Mouse (Mus musculus) lung, postnatal 25 days (tissue): ENCODE measurements around the gene Pax6.

Experiments used
- DNase-seq: peaks from one replicate; pipeline ENCODE4 v3.0.0; 2022; ENCODE audit warnings: low spot score

Pax6 gene

DNA sequence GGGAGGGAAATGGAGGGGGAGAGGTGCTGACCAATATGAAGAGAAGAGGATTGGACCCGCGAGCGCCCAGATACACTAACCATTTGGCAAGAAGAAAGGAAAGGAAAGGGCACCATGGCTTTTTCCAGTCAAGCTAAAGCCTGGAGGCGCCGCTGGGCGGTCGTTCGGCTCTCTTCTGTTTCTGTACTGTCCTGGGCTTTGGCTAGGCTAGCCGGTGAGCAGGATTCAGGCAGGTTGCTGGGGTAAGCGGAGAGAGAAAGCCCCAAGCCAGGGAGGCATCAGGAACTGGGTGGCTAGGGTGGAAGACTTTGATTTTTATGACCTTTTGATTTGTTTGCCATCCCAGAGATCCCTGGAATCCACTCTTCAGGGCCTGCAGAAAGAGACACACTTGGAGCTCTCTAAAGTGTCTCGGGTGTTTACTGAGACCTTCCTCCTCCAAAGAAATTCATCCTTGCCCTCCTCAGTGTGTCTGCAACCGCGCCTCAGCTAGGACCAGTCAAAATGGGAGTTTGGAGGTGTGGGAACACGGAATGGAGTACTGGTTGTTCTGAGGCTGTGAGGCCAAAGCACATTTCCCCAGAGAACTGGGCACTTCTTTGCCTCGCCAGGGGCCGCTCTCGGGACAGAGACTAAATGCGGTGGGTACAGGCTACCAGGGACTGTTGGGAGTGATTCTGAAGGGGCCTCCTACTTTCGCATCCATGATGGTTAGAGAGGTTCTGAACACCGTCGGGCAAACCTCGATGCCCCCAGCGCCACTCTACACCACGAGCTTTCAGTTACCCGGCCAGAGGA, 3.3 kb downstream of the Pax6 start:
- DNase-seq = no peak

DNA sequence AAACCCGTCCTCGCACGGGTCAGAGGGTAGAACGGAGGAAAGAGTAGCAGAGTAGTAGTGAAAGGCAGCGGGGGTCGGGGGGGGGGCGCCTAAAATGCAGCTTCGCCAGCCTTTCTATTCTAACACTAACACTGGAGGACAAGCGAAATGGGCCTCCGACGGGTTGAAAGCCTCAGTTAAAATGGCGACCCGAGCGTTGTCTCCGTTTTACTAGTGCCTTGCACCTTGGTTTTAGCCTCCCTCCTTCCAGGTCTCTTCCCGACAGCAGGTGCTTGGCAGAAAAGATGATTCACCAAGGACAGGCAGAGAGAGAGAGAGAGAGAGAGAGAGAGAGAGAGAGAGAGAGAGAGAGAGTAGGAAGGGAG, 3.9 kb downstream of the Pax6 start:
- no peak for DNase-seq

DNA sequence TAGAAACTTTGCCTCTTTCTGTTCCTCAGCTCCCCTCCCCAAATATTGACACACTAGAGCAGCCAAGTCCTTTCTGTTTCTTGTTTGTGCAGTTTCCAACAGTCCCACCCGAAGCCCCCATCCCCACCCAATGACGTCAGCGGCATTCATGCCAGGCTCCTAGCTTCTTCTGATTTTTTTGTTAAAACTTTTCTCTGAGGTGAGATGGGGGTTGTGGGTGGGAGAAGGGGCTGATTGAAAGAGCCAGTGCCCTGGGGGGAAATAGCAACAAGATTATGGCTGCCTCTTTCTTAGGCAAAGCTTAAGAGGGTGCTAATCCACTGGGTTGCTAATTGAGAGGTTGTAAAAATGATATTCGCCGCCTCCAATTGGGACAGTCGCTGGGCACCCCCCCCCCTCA, 4.4 kb downstream of the Pax6 start:
- no peak for DNase-seq

DNA sequence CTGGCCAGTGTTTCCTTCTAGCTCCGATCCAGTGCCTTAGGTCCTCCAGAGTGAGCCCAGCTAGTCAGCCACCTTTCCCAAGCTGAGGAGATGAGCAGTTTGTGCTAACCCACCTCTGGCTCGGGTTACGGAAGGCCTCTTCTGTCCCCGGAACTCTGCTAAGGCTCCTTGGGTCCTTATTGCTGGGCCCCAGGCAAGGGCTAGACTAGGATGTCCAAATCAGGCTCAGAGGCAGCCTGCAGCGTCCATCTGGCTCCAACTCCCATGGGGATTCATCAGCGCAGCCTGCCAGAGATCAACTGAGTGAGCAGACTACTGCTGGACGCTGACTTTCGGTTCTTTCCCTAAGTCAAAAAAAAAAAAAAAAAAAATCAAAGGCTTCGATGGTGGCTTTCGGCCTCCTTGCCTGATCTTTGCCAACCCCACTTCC, 4.9 kb downstream of the Pax6 start:
- no peak for DNase-seq

DNA sequence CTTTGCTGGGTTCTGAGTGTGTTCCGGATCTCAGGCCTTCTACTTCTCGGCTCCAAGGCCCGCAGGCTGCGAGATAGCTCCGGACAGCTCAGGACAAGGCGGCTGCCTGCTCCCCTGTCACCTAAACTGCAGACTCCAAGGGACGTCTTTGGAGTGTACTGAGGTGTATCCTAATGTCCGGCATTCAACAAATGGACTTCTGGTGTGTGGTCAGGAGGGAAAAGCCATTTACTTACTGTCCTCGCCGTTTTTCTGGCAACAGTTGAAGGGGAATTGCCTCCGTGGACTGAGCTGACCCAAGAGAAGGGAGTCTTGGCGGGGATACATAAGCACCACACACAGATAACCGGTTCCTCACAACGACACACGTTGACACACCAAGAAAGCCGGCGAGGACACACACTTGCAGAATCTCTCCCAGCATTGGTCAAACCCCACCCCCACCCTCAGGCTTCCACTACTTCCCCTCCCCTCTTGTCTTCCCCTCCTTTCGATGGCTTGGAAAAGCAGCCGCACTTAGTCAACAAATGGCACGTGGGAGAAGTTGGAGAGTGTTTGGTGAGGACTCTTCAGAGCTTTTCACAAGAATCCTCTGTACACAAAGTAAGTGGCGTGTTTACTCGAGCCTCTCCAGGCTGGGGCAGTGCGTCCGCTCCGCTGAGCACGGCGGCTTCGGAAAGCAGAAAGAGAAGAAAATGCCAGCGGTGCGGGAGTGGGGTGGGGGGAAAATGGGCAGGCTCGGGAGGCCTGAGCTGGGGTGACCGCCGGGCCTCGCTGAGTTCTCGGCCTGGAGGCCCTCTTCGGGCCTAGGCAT, 5.6 kb downstream of the Pax6 start:
- DNase-seq = peak; percentile 71

DNA sequence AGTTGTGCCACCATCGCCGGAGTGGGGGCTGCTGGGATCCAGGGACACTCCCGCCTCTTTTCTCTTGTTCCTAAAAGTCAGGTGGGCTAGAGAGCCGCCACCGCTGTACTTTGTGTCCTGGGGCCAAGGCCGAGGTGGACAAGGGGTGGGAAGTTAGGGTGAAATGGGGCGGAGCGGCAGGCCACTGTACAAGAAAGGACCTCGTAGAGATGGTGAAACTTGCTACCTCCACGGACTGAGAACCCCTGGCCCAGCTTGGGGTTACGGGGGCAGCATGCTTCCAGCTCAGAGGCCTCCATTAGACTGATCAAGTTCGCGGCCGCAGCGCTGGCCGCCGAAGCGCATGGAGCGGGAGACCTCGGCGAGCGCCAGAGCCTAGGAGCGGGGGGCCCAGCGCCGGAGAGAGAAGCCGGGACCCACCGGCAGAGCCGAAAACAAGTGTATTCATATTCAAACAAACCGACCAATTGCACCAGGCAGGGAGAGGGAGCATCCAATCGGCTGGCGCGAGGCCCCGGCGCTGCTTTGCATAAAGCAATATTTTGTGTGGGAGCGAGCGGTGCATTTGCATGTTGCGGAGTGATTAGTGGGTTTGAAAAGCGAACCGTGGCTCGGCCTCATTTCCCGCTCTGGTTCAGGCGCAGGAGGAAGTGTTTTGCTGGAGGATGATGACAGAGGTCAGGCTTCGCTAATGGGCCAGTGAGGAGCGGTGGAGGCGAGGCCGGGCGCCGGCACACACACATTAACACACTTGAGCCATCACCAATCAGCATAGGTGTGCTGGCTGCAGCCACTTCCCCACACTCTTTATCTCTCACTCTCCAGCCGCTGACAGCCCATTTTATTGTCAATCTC, 6.4 kb downstream of the Pax6 start:
- DNase-seq = peak; percentile 16

DNA sequence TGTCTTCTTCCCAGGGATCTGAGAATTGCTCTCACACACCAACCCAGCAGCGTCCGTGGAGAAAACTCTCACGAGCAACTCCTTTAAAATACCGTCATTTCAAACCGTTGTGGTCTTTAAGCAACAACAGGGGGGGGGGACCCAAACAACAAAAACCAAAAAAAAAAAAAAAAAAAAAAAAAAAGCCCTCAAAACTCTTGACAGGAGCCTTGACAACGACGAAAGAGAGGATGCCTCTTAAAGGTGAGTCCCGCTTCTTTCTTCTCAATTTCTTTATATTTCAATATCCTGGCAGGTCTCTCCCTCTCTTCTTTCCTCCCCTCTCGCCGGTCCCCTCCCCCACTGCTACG, 7.0 kb downstream of the Pax6 start:
- no peak for DNase-seq

DNA sequence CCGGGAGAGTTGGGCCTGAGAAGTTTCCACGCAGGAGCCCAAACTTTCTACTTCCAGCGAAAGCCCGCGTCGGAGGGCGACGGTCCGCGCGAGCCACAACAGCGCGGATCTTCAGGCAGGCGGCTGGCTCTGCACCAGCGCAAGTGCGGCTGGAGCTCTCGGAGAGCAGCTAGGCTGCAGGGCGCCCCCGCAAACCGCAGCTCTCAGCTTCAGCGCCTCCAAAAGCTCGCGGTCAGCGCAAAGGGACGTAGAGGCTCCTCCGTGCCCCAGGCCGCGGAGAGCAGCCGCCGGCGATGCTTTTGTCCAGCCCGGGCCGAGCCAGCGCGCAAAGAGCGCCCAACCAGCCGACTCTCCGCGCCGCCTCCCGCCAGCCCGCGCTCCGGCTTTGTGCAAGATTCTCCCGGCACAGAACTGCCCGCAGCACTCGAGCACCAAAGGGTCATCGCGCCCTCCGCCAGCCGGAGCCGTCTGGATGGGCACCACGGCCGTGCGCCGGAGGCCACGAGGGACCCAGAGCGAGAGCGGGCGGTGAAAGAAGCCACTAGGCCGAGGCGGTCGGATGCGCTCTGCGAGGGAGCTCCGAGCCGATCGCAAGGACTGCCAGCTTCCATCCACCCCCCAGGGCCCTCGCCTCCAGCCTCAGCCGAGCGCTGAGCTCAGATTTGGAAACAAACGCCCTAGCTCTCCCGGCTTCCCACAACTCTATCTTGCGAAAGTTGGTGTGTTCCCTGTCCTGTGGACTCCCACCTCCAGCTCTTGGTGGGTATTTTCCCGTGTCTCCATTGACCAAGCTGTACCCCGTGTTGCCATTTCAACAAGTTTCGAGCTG, 7.6 kb downstream of the Pax6 start:
- no peak for DNase-seq

DNA sequence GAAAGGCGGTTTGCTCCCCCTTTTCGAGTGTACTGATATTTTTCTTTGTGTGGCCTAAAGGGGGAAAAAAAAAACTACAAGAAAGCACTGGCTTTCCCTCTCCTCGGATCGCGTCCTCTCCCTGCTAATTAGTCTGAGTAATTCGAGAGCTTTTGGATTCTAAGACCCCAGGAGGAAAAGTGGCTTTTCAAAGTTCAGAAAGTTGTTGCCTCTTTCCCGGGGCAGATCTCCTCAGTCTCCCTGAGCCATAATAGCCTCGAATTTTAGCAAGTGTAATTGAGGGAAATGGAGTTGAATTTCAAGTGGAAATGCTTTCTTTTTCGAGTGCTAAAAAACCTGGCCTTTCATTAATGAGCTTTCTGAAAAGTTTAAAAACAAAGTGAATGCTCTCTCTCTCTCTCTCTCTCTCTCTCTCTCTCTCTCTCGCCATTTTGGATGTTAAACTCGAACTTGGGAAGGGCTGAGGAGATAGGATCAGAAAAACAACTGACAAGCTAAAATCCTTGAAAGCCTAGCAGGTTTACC, 8.3 kb downstream of the Pax6 start:
- no peak for DNase-seq

DNA sequence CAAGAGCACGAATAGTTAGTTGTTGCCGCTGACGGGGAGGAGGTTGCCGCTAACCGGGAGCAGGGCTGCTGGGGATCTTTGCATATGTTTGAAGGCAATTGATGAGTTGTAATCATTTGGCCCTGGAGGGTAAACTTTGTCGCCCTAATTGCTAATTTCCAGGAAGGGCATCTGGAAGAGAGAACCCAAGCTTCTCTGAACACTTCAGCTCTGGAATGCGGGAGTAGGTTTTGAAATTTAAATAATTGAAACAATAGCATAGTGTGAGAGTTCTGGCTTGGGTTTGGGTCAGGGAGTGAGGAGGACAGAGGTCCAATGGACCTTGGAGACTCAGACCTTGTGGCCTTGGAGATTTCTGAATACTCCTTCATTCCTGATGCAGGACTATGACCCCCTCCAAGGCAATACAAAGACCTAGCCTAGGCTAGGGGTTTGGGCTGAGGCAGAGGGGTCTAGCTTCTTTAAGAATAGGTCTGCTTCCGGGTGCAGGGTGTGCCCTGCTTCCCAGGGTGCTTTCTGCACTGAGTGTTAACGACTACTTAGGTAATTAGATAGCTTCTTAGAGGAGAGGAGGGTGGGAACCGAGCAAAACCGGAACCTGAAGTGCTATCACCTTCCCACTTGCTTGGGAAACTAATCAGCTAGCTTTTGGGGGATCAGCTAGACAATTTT, 8.9 kb downstream of the Pax6 start:
- no peak for DNase-seq

DNA sequence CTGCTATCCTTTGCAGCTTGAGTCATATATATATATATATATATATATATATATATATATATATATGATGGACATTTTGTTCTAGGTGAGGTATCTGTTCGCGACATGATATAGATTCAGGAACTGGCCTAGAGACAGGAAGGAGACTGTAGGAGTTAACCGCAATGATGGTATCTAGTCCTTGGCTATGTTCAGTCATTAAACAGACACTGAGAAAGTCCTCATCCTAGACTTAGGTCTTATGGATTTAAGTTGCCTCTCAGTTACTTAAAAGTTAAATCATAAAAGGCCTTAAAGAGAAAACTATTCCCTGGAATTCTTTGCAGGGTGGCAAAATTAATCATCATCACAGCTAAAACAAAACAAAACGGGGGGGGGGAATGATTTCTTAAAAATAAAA, 9.6 kb downstream of the Pax6 start:
- no peak for DNase-seq

DNA sequence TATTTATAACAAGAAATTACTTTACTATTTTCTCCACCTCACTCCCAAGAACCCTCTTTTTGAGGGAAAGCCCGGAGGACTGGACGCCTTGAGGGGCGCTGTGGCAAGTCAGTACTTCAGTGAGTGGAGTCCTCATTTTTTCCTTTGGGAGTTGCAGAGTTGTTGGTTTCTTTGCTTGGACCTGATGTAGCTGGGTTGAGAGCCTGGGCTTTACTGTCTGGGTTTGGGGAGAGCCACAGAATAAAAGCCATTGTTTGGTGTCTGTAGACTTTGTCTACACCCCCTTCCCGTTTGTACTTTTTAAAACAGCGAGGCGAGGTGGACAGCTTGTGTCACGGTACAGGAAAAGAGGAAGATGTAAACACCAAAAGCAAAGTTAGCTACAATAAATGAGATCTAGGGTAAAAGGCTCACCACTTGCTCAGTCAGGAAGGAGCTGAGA, 10.2 kb downstream of the Pax6 start:
- DNase-seq = no peak

DNA sequence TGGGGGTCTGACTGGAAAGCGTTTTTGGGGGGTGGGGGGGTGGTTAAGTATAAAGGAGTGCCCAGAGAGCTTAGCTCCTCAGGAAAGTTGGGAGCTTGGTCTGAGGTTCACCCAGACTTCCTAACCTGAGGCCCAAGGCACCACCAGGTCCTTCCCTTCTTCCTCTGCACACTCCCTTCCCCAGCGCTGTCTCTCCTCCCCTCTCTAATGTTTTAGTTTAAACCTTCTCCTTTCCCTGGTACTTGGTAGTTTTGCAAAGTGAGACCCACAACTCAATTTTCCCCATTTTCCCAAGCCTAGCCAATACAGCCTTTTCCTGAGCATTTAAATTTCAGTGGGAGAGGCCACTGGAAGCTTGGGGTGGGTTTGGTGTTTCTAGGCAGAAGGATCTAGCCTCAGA, 10.6 kb downstream of the Pax6 start:
- no peak for DNase-seq

DNA sequence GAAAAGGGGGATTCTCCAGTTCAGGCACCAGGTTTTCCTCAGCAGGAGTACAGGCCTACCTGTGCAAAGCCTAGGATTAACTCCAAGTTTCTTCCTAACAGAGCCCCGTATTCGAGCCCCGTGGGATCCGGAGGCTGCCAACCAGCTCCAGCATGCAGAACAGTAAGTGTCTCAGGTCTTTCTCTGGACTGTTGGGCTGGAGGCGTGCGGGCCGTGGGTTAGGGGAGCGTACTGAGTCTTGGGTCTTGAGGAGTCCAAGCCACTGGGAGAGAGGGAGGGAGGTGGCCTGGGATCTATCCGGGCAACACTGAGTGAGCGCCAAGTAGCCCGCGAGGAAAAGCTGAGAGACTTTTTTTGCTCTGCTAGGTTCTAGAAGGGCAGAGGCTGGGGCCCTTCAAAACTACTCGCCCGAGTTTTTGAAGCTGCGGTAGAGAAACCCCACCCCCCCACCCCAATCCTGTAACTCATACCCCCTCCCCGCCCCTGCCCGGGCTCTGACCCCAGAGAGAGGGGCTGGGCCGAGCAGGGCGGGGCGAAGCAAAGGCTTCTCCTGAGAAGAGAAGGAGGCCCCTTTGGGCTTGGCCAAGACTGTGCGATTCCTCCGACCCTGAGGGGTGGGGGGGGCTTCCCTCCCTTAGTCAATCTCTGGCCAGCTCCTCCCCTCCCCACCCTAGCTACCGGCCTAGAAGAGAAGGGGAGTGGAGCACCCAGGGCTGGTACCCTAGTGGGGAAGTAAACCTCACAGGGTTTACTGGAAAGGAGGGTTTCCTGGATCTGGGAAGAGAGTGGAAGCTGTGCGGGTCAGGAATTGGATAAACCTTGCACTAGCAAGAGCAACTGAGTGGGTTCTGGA, 11.7 kb downstream of the Pax6 start:
- no peak for DNase-seq

DNA sequence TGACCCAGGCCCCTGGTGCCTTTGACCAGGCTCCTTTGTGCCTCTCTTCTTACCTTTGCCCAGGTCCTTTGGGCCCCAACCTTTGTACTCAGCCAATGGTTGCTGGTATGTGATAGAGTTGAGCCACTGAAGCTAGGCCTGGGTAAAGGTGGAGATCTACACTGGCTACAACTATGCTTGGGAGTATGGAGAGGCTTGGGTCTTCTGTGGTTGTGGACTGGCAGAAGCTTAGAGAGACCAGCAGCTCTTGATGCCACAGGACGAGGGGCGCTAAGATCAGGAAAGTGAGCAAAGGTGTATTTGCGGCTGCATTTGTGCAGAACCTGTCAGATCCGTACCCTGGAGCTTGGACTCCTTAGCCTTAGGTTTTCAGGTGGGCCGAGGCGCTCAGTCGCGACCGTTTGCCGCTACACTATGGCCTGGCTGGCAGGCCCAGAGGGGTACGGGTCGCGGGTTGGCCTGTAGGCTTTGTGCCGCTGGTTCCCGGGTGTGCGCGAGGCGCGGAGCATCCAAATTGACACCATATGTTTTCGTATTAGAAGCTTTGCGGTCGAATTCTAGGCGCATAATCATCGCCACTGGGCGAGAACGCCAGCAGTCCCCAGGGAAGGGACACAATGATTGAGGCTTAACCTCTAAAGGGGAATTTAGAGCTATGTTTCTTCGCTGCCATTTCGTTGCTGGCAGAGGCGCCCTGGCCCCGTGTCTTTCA, 12.5 kb downstream of the Pax6 start:
- no peak for DNase-seq

DNA sequence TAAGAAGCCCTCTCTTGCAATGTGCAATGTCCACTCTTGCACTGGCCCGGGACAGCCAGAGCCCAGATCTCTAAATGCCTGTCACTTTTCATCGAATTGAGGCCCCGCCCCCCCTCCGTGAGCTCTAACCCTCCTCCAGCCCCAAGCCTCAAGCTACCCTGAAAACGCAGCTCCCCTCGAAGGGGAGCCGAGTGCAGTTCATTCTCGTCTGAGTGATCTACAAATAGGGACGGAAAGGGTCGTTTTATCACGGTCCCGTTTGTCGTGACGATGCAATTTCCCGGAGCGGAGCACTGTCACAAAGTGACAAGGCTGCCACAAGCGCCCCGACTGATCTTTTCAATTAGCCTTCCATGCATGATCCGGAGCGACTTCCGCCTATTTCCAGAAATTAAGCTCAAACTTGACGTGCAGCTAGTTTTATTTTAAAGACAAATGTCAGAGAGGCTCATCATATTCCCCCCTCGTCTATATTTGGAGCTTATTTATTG, 13.4 kb downstream of the Pax6 start:
- no peak for DNase-seq

DNA sequence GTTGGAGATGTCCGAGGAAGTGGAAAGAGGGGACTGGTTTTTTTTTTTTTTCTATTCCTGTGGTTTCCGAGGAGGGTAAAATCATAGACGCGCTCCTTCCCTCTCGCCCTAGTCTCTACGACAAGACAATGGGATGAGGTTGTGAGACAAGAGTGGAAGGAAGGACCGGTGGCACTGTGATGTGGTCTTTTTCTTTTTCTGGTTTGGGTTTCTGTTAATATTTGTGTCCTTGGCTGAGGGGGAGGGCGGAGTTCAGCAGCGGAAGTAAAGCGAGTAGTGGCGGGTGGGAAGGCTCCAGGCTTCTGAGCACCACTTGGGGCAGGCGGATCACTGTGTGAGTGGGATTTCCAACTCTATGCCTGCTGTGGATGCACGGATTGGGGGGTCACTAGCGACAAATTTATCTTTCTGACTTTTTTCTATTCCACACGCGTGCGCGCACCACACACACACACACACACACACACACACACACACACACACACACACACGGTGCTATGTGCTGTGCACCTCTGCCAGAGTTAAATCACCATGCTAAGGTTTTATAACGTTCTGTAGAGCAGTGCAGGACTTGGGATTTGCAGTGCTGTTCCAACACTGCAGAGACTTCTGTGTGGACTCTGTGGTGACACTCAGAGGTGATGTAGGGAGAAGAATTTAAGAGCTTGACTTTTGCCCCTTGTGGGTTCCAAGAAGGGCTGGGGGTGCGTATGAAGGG, 14.1 kb downstream of the Pax6 start:
- no peak for DNase-seq

DNA sequence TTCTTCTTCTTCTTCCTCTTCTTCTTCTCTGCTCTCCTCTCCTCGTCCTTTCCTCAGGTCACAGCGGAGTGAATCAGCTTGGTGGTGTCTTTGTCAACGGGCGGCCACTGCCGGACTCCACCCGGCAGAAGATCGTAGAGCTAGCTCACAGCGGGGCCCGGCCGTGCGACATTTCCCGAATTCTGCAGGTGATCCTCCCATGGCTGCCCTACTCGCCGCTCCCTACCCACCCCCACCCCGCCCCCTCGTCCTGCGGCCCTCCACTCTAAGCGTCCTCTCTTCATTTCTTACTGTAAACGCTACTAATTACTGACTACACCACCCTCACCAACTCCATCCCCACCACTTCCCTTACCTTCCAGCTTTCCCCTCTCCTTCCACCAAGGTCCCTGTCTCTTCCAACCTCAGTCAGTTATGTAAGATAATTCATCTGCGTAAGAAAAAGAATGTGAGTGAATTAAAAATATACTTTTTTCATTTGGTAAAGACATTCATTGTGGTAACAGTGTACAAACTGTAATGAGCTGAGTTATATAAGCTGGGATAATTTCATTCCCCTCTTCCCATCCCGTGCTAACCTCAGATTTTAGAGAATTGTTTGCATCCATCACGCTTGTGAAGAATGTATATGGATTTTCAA, 15.2 kb downstream of the Pax6 start:
- DNase-seq = no peak
